Mouse (Mus musculus): ENCODE data around the gene Slc30a2. TPM values are rescaled to one million over a fixed set of nuclear protein-coding genes. Genes with fewer than 3 reads are reported as not detected.
"Not testable (repeated sequence)": the region's sequence is repeated elsewhere in the genome, so short reads cannot be mapped to it uniquely, and the experiment has no call there.

The Slc30a2 gene
- polyA plus RNA-seq, 1 experiment from 2014 or later: 0.12 TPM

GRCm38 (mm10) chr4:134328832-134329231, 14.1 kb upstream of the Slc30a2 start:
- H3K36me3 ChIP-seq (ENCODE audit: control insufficient read depth, insufficient read depth): no peaks in the 10 kb centered on the region
- H3K27me3 ChIP-seq (ENCODE audit: control insufficient read depth, insufficient read depth, low read depth, low read length): no peaks in the 10 kb centered on the region
- no peak overlapping the region for H3K27ac ChIP-seq (ENCODE audit: low read length)
- ATAC-seq (ENCODE audit: low read depth): no peak
- H3K4me1 ChIP-seq (ENCODE audit: control insufficient read depth, low read depth, low read length): no peaks in the 10 kb centered on the region
- H3K9me3 ChIP-seq (replicated peaks; ENCODE audit: control insufficient read depth, low read length): no peaks in the 10 kb centered on the region
- H3K9ac ChIP-seq (ENCODE audit: low read depth, low read length): no peak overlapping the region
- WGBS (ENCODE audit: insufficient replicate concordance): 59% methylated on average over 8 of the region's 8 CpGs
- no peak overlapping the region for H3K4me3 ChIP-seq (ENCODE audit: low read depth, low read length)
- no peak overlapping the region for H3K4me2 ChIP-seq (ENCODE audit: low read depth, low read length)

- Histone ChIP-seq H3K36me3 (ENCODE audit: control insufficient read depth, insufficient read depth) (no peaks in the 10 kb centered on the region), H3K27me3 (ENCODE audit: control insufficient read depth, insufficient read depth, low read depth, low read length) (no peaks in the 10 kb centered on the region), H3K4me2 (ENCODE audit: low read depth, low read length) (no peak overlapping the region), H3K27ac (ENCODE audit: low read length) (no peak overlapping the region), H3K4me1 (ENCODE audit: control insufficient read depth, low read depth, low read length) (no peaks in the 10 kb centered on the region), H3K9me3 (replicated peaks; ENCODE audit: control insufficient read depth, low read length) (no peaks in the 10 kb centered on the region), H3K9ac (ENCODE audit: low read depth, low read length) (no peak overlapping the region), H3K4me3 (ENCODE audit: low read depth, low read length) (no peak overlapping the region)
- 50% methylated on average over 5 of the region's 5 CpGs for WGBS (ENCODE audit: insufficient replicate concordance)
- ATAC-seq (ENCODE audit: low read depth): no peak
Observed at GRCm38 (mm10) chr4:134330281-134330680, 12.7 kb upstream of the Slc30a2 start.

GRCm38 (mm10) chr4:134341231-134341630, 1.8 kb upstream of the Slc30a2 start:
- 65% methylated on average over 6 of the region's 6 CpGs for WGBS (ENCODE audit: insufficient replicate concordance)
- peaks cover 45% of the 10 kb centered on the region for H3K27me3 ChIP-seq (ENCODE audit: control insufficient read depth, insufficient read depth, low read depth, low read length)
- not testable (repeated sequence) for H3K27ac ChIP-seq (ENCODE audit: low read length); ATAC-seq (ENCODE audit: low read depth); H3K4me3 ChIP-seq (ENCODE audit: low read depth, low read length); H3K9me3 ChIP-seq (replicated peaks; ENCODE audit: control insufficient read depth, low read length); H3K4me1 ChIP-seq (ENCODE audit: control insufficient read depth, low read depth, low read length); H3K36me3 ChIP-seq (ENCODE audit: control insufficient read depth, insufficient read depth); H3K4me2 ChIP-seq (ENCODE audit: low read depth, low read length); H3K9ac ChIP-seq (ENCODE audit: low read depth, low read length)

- H3K27me3 ChIP-seq (ENCODE audit: control insufficient read depth, insufficient read depth, low read depth, low read length): peaks cover 45% of the 10 kb centered on the region
- no peak overlapping the region for H3K4me2 ChIP-seq (ENCODE audit: low read depth, low read length)
- WGBS (ENCODE audit: insufficient replicate concordance): 10% methylated on average over 11 of the region's 11 CpGs
- no peaks in the 10 kb centered on the region; the same call in 1 of the 2 replicates for H3K4me1 ChIP-seq (ENCODE audit: control insufficient read depth, low read depth, low read length)
- H3K27ac ChIP-seq (ENCODE audit: low read length): no peak overlapping the region
- H3K9ac ChIP-seq (ENCODE audit: low read depth, low read length): no peak overlapping the region
- H3K4me3 ChIP-seq (ENCODE audit: low read depth, low read length): no peak overlapping the region
- H3K9me3 ChIP-seq (replicated peaks; ENCODE audit: control insufficient read depth, low read length): no peaks in the 10 kb centered on the region; the same call in 1 of the 2 replicates
- H3K36me3 ChIP-seq (ENCODE audit: control insufficient read depth, insufficient read depth): no peaks in the 10 kb centered on the region
- ATAC-seq (ENCODE audit: low read depth): no peak
Observed at GRCm38 (mm10) chr4:134342213-134342779, 685 bp upstream of the Slc30a2 start.

GRCm38 (mm10) chr4:134344620-134345019, 1.6 kb downstream of the Slc30a2 start:
- ATAC-seq (ENCODE audit: low read depth): no peak
- no peaks in the 10 kb centered on the region; the same call in 1 of the 2 replicates for H3K4me1 ChIP-seq (ENCODE audit: control insufficient read depth, low read depth, low read length)
- no peak overlapping the region for H3K27ac ChIP-seq (ENCODE audit: low read length)
- H3K9ac ChIP-seq (ENCODE audit: low read depth, low read length): no peak overlapping the region
- no peaks in the 10 kb centered on the region for H3K36me3 ChIP-seq (ENCODE audit: control insufficient read depth, insufficient read depth)
- peaks cover 45% of the 10 kb centered on the region for H3K27me3 ChIP-seq (ENCODE audit: control insufficient read depth, insufficient read depth, low read depth, low read length)
- no peak overlapping the region for H3K4me3 ChIP-seq (ENCODE audit: low read depth, low read length)
- H3K4me2 ChIP-seq (ENCODE audit: low read depth, low read length): no peak overlapping the region
- 41% methylated on average over 3 of the region's 3 CpGs for WGBS (ENCODE audit: insufficient replicate concordance)
- H3K9me3 ChIP-seq (replicated peaks; ENCODE audit: control insufficient read depth, low read length): no peaks in the 10 kb centered on the region

GRCm38 (mm10) chr4:134345802-134346201, 2.8 kb downstream of the Slc30a2 start:
- no peak for ATAC-seq (ENCODE audit: low read depth)
- H3K4me3 ChIP-seq (ENCODE audit: low read depth, low read length): no peak overlapping the region
- H3K4me2 ChIP-seq (ENCODE audit: low read depth, low read length): no peak overlapping the region
- no peaks in the 10 kb centered on the region for H3K9me3 ChIP-seq (replicated peaks; ENCODE audit: control insufficient read depth, low read length)
- H3K9ac ChIP-seq (ENCODE audit: low read depth, low read length): no peak overlapping the region
- peaks cover 45% of the 10 kb centered on the region for H3K27me3 ChIP-seq (ENCODE audit: control insufficient read depth, insufficient read depth, low read depth, low read length)
- H3K36me3 ChIP-seq (ENCODE audit: control insufficient read depth, insufficient read depth): no peaks in the 10 kb centered on the region
- WGBS (ENCODE audit: insufficient replicate concordance): 68% methylated on average over 15 of the region's 15 CpGs
- no peaks in the 10 kb centered on the region; the same call in 1 of the 2 replicates for H3K4me1 ChIP-seq (ENCODE audit: control insufficient read depth, low read depth, low read length)
- no peak overlapping the region for H3K27ac ChIP-seq (ENCODE audit: low read length)

GRCm38 (mm10) chr4:134348078-134348477, 5.1 kb downstream of the Slc30a2 start:
- Histone ChIP-seq H3K4me2 (ENCODE audit: low read depth, low read length) (no peak overlapping the region), H3K9me3 (replicated peaks; ENCODE audit: control insufficient read depth, low read length) (no peaks in the 10 kb centered on the region), H3K27me3 (ENCODE audit: control insufficient read depth, insufficient read depth, low read depth, low read length) (peaks cover 29% of the 10 kb centered on the region), H3K4me3 (ENCODE audit: low read depth, low read length) (no peak overlapping the region), H3K9ac (ENCODE audit: low read depth, low read length) (no peak overlapping the region), H3K27ac (ENCODE audit: low read length) (no peak overlapping the region), H3K36me3 (ENCODE audit: control insufficient read depth, insufficient read depth) (no peaks in the 10 kb centered on the region), H3K4me1 (ENCODE audit: control insufficient read depth, low read depth, low read length) (no peaks in the 10 kb centered on the region)
- no peak for ATAC-seq (ENCODE audit: low read depth)
- 70% methylated on average over 11 of the region's 11 CpGs for WGBS (ENCODE audit: insufficient replicate concordance)

GRCm38 (mm10) chr4:134348545-134348944, 5.6 kb downstream of the Slc30a2 start:
- H3K27ac ChIP-seq (ENCODE audit: low read length): no peak overlapping the region
- H3K9me3 ChIP-seq (replicated peaks; ENCODE audit: control insufficient read depth, low read length): no peaks in the 10 kb centered on the region
- no peak overlapping the region for H3K4me3 ChIP-seq (ENCODE audit: low read depth, low read length)
- no peaks in the 10 kb centered on the region for H3K4me1 ChIP-seq (ENCODE audit: control insufficient read depth, low read depth, low read length)
- ATAC-seq (ENCODE audit: low read depth): no peak
- H3K4me2 ChIP-seq (ENCODE audit: low read depth, low read length): no peak overlapping the region
- no peaks in the 10 kb centered on the region for H3K36me3 ChIP-seq (ENCODE audit: control insufficient read depth, insufficient read depth)
- H3K9ac ChIP-seq (ENCODE audit: low read depth, low read length): no peak overlapping the region
- peaks cover 24% of the 10 kb centered on the region for H3K27me3 ChIP-seq (ENCODE audit: control insufficient read depth, insufficient read depth, low read depth, low read length)
- 69% methylated on average over 5 of the region's 5 CpGs for WGBS (ENCODE audit: insufficient replicate concordance)

- no peaks in the 10 kb centered on the region for H3K36me3 ChIP-seq (ENCODE audit: control insufficient read depth, insufficient read depth)
- H3K9me3 ChIP-seq (replicated peaks; ENCODE audit: control insufficient read depth, low read length): no peaks in the 10 kb centered on the region
- no peak overlapping the region for H3K9ac ChIP-seq (ENCODE audit: low read depth, low read length)
- H3K4me1 ChIP-seq (ENCODE audit: control insufficient read depth, low read depth, low read length): no peaks in the 10 kb centered on the region
- H3K27ac ChIP-seq (ENCODE audit: low read length): no peak overlapping the region
- ATAC-seq (ENCODE audit: low read depth): no peak
- peaks cover 12% of the 10 kb centered on the region for H3K27me3 ChIP-seq (ENCODE audit: control insufficient read depth, insufficient read depth, low read depth, low read length)
- no peak overlapping the region for H3K4me2 ChIP-seq (ENCODE audit: low read depth, low read length)
- WGBS (ENCODE audit: insufficient replicate concordance): 69% methylated on average over 7 of the region's 7 CpGs
- no peak overlapping the region for H3K4me3 ChIP-seq (ENCODE audit: low read depth, low read length)
Observed at GRCm38 (mm10) chr4:134349829-134350228, 6.8 kb downstream of the Slc30a2 start.
